Mouse (Mus musculus) testis, adult 2 months (tissue): ENCODE data around the gene Hoxa1. TPM values are rescaled to one million over a fixed set of nuclear protein-coding genes. Genes with fewer than 3 reads are reported as not detected.

Source experiments
- H3K27ac ChIP-seq: fragments of 200-500 bp; 2 replicates; pipeline ENCODE4 v1.5.1; 2012; ENCODE audit warnings: low read depth, low read length; ENCODE audit not compliant: control insufficient read depth, insufficient read depth
- H3K27me3 ChIP-seq: fragments of 200-500 bp; 2 replicates; pipeline ENCODE4 v1.6.1; 2012; ENCODE audit warnings: mild to moderate bottlenecking, low read length, moderate library complexity; ENCODE audit not compliant: control insufficient read depth, insufficient read depth
- H3K36me3 ChIP-seq: fragments of 200-500 bp; 2 replicates; pipeline ENCODE4 v1.6.1; 2012; ENCODE audit warnings: mild to moderate bottlenecking, low read length; ENCODE audit not compliant: control insufficient read depth, insufficient read depth
- H3K4me1 ChIP-seq: fragments of 200-500 bp; 2 replicates; pipeline ENCODE4 v1.6.1; 2012; ENCODE audit warnings: low read length; ENCODE audit not compliant: control insufficient read depth, insufficient read depth
- H3K4me3 ChIP-seq: fragments of 200-500 bp; 2 replicates; pipeline ENCODE4 v1.5.1; 2012; ENCODE audit warnings: low read depth, mild to moderate bottlenecking, low read length, moderate library complexity, mixed read lengths; ENCODE audit not compliant: control insufficient read depth
- CTCF ChIP-seq: fragments of 200-500 bp; IDR thresholded peaks from 2 replicates; pipeline ENCODE4 v1.5.1; 2012; ENCODE audit warnings: low read depth, mild to moderate bottlenecking, inconsistent platforms, low read length, moderate library complexity; ENCODE audit not compliant: control insufficient read depth, insufficient read depth, insufficient replicate concordance
- POLR2A ChIP-seq: fragments of 200-500 bp; IDR thresholded peaks from 2 replicates; pipeline ENCODE4 v1.6.1; 2012; ENCODE audit warnings: low read depth, mild to moderate bottlenecking, inconsistent platforms, low read length, moderate library complexity; ENCODE audit not compliant: control insufficient read depth
- polyA plus RNA-seq: library from polyadenylated mRNA; depleted of rRNA; stranded (reverse); fragments of >200 nt; gene quantifications from 2 replicates; pipeline ENCODE4 v1.2.3, GENCODE M21; 2012

The Hoxa1 gene
- polyA plus RNA-seq, 1 experiment: 0.14 TPM

DNA sequence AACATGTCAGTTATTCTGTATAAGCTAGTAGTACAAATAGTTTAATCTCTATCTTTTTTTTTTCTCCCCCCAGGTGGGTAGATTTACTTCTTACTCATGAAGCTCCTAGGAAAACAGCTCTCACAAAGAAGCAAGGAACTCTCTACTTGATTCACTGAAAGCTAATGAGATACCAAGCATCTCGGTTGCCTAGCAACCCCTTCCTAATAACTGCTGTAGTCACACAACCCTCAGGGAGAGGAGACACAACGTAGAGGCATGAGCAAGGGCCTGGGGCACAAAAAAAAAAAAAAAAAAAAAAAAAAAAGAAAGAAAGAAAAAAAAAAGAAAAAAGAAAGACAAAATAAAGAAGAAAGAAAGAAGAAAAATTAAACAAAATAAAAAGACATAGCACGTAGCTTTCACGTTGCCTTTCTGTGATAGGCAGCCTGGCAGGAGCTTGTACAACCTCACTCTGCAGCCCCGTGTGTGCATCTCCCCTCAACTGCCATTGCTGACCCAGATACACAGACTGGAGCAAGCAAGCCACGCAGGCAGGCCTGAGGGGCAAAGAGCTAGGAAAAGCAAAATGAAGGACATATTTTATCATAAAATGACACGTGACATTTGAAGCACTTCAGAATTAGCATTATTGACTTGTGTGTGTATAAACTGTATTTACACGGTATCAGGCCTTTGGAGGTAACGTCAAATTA lies 20.1 kb downstream of the Hoxa1 start:
- Histone ChIP-seq H3K27ac (no peak overlapping the region), H3K4me1 (peaks cover 2% of the 10 kb centered on the region), H3K36me3 (no peaks in the 10 kb centered on the region), H3K4me3 (no peak overlapping the region), H3K27me3 (no peaks in the 10 kb centered on the region)
- TF ChIP-seq POLR2A (no peak), CTCF (no peak)

GRCm38 (mm10) chr6:52123673-52124072 lies 34.4 kb downstream of the Hoxa1 start:
- no peak for TF ChIP-seq POLR2A
- no peak for TF ChIP-seq CTCF
- Histone ChIP-seq H3K27me3 (no peaks in the 10 kb centered on the region), H3K27ac (no peak overlapping the region), H3K4me1 (no peaks in the 10 kb centered on the region), H3K36me3 (no peaks in the 10 kb centered on the region), H3K4me3 (no peak overlapping the region)

GRCm38 (mm10) chr6:52121173-52121572 lies 36.9 kb downstream of the Hoxa1 start:
- no peaks in the 10 kb centered on the region for H3K4me1 ChIP-seq
- H3K4me3 ChIP-seq: no peak overlapping the region

GRCm38 (mm10) chr6:52118903-52119635 lies 39.0 kb downstream of the Hoxa1 start:
- Histone ChIP-seq H3K4me1 (peaks cover 3% of the 10 kb centered on the region; the same call in 1 of the 2 replicates), H3K27me3 (no peaks in the 10 kb centered on the region), H3K36me3 (no peaks in the 10 kb centered on the region), H3K4me3 (no peak overlapping the region), H3K27ac (no peak overlapping the region)
- no peak for TF ChIP-seq POLR2A
- TF ChIP-seq CTCF: no peak

More at GRCm38 (mm10) chr6:52121173-52121572, 36.9 kb downstream of the Hoxa1 start:
- Histone ChIP-seq H3K36me3 (no peaks in the 10 kb centered on the region), H3K27ac (no peak overlapping the region), H3K27me3 (no peaks in the 10 kb centered on the region)
- no peak for TF ChIP-seq CTCF
- TF ChIP-seq POLR2A: no peak

DNA sequence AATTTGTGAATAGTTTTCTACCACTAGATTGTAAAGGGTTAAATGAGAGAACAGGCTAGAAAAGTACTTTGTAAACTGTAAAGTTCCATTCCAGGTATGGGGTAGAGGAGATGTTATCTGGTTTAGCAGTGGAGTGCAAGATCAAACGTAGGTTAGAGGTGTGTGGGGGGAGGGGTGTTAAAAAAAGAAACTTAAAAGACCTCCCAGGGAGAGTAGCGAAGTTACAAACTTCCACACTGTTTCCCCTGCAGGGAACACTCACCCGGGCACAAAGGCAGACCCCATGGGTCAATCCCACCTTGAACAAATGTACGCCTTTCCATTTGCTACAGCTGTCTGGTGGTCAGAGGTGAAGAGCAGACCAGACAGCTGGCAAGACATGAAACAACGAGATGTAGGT lies 42.2 kb downstream of the Hoxa1 start:
- H3K27me3 ChIP-seq: no peaks in the 10 kb centered on the region
- H3K4me1 ChIP-seq: peaks cover 3% of the 10 kb centered on the region; the same call in 1 of the 2 replicates
- TF ChIP-seq CTCF: no peak
- TF ChIP-seq POLR2A: no peak
- no peak overlapping the region for H3K27ac ChIP-seq
- no peak overlapping the region for H3K4me3 ChIP-seq
- no peaks in the 10 kb centered on the region for H3K36me3 ChIP-seq

DNA sequence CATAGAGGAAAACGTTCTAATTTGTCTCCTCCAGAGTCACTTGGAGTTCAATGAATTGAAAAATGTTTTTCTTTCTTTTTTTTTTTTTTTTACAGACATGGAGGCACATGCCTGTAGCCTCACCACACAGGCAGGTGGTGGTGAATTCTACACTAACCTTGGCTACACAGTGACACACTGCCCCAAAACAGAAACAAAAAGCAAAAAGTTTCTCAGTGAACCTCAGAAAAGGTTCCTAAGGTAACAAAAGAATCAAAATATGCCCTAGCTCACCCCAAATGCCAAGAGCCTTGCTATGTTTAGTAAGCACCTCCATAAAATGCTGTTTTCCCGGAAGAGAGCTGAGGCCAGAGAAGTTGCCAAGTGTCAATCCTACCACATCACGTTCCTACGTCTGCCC lies 46.3 kb downstream of the Hoxa1 start:
- H3K36me3 ChIP-seq: no peaks in the 10 kb centered on the region
- H3K27ac ChIP-seq: no peak overlapping the region
- TF ChIP-seq POLR2A: no peak
- no peak for TF ChIP-seq CTCF
- no peak overlapping the region for H3K4me3 ChIP-seq
- H3K27me3 ChIP-seq: no peaks in the 10 kb centered on the region
- H3K4me1 ChIP-seq: peaks cover 3% of the 10 kb centered on the region; the same call in 1 of the 2 replicates

DNA sequence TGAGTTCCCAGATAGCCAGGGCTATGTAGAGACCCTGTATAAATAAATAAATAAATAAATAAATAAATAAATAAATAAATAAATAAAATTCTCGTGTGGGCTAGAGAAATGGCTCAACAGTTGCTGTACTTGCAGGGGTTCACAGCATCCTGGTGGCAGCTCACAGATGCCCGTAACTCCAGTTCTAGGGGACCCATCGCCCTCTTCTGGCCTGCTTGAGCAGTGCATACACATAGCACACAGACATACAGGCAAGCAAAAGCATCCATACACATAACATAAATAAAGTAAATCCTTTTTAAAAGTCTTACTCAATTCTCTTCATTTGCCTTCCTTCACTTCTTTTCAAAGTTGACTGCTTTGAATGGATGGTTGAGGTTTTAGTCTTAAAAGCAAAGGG lies 50.7 kb downstream of the Hoxa1 start:
- TF ChIP-seq CTCF (peak; percentile 16; the same call in 1 of the 2 replicates), POLR2A (no peak)

More for the DNA sequence above, 50.7 kb downstream of the Hoxa1 start:
- Histone ChIP-seq H3K27me3 (no peaks in the 10 kb centered on the region), H3K4me3 (no peak overlapping the region), H3K4me1 (peaks cover 2% of the 10 kb centered on the region), H3K27ac (no peak overlapping the region), H3K36me3 (no peaks in the 10 kb centered on the region)
